Mouse (Mus musculus) small intestine, adult 2 months (tissue): ENCODE measurements around the gene Cstf1.

Experiments used
- CTCF ChIP-seq: fragments of 200-500 bp; IDR thresholded peaks from 2 replicates; pipeline ENCODE4 v1.5.1; 2012; ENCODE audit warnings: low read depth, mild to moderate bottlenecking, control low read depth, inconsistent platforms, low read length, moderate library complexity, mixed read lengths; ENCODE audit not compliant: insufficient replicate concordance, insufficient read length; ENCODE audit errors: extremely low read depth
- POLR2A ChIP-seq: fragments of 200-500 bp; IDR thresholded peaks from 2 replicates; pipeline ENCODE4 v1.6.1; 2012; ENCODE audit warnings: low read depth, mild to moderate bottlenecking, control low read depth, inconsistent platforms, low read length, moderate library complexity

DNA sequence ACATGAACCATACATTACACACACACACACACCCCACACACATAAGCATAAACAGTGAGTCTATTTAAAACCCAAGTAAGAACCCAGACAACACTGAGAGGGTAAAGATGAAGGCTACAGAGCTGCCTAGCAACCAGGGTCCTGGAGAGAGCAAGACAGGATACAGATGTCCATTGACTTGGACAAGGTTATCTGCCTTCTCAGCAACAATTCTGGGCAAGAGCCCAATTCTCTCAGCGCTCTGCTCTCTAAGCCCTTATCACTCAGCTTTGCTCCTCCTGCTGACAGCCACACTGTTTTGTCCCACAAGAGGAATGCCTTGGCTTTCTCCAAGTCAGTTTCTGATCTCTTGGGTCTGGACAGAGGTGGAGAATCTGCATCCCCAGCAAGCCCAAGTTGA lies 60.1 kb downstream of the Cstf1 start:
- TF ChIP-seq CTCF (no peak), POLR2A (no peak)
